Mouse (Mus musculus) MEL (cell line): ENCODE measurements around the gene Qrich1. TPM values are rescaled to one million over a fixed set of nuclear protein-coding genes. Genes with fewer than 3 reads are reported as not detected.

ENCODE experiments used
- CHD1 ChIP-seq: IDR thresholded peaks from 2 replicates; pipeline ENCODE4 v1.6.1; 2012; ENCODE audit warnings: low read depth, mild to moderate bottlenecking, inconsistent platforms, low read length, improper control_type of control experiment
- CTCF ChIP-seq, 3 experiments: IDR thresholded peaks in 2 of 3; conservative IDR thresholded peaks in 1 of 3; 2 replicates each; pipeline ENCODE4 v1.5.1; 2011 to 2012; ENCODE audit warnings: low read length in 3 of 3, low read depth in 2 of 3, mild to moderate bottlenecking in 2 of 3, improper control_type of control experiment in 1 of 3, inconsistent platforms in 1 of 3, mixed read lengths in 1 of 3, moderate library complexity in 1 of 3; ENCODE audit not compliant: control insufficient read depth in 1 of 3, insufficient read depth in 1 of 3, poor library complexity in 1 of 3, severe bottlenecking in 1 of 3
- EP300 ChIP-seq, 2 experiments: IDR thresholded peaks; 2 replicates each; pipeline ENCODE4 v1.6.1; 2011; ENCODE audit warnings: improper control_type of control experiment in 2 of 2, low read length in 2 of 2, low read depth in 1 of 2, mild to moderate bottlenecking in 1 of 2
- GABPA ChIP-seq: IDR thresholded peaks from 2 replicates; pipeline ENCODE4 v1.6.1; 2012; ENCODE audit warnings: low read depth, mild to moderate bottlenecking, inconsistent platforms, low read length, improper control_type of control experiment, moderate library complexity
- JUND ChIP-seq: IDR thresholded peaks from 2 replicates; pipeline ENCODE4 v1.6.1; 2011; ENCODE audit warnings: low read depth, mild to moderate bottlenecking, improper control_type of control experiment, low read length
- MAFK ChIP-seq: IDR thresholded peaks from 2 replicates; pipeline ENCODE4 v1.6.1; 2011; ENCODE audit warnings: low read depth, mild to moderate bottlenecking, low read length, improper control_type of control experiment, borderline replicate concordance
- MAX ChIP-seq: IDR thresholded peaks from 2 replicates; pipeline ENCODE4 v1.6.1; 2011; ENCODE audit warnings: low read length, improper control_type of control experiment
- MAZ ChIP-seq: IDR thresholded peaks from 2 replicates; pipeline ENCODE4 v1.6.1; 2012; ENCODE audit warnings: low read depth, mild to moderate bottlenecking, inconsistent platforms, low read length, improper control_type of control experiment
- MEF2A ChIP-seq: IDR thresholded peaks from 2 replicates; pipeline ENCODE4 v1.6.1; 2014; ENCODE audit warnings: low read depth, mild to moderate bottlenecking, inconsistent platforms, low read length, improper control_type of control experiment; ENCODE audit not compliant: poor library complexity, insufficient replicate concordance, severe bottlenecking; ENCODE audit errors: extremely low read depth
- MXI1 ChIP-seq: IDR thresholded peaks from 2 replicates; pipeline ENCODE4 v1.6.1; 2011; ENCODE audit warnings: mild to moderate bottlenecking, low read depth, low read length, improper control_type of control experiment
- MYB ChIP-seq: IDR thresholded peaks from 2 replicates; pipeline ENCODE4 v1.6.1; 2011; ENCODE audit warnings: mild to moderate bottlenecking, low read depth, low read length, improper control_type of control experiment
- NELFE ChIP-seq: IDR thresholded peaks from 2 replicates; pipeline ENCODE4 v1.6.1; 2011; ENCODE audit warnings: low read depth, low read length, improper control_type of control experiment
- NRF1 ChIP-seq: IDR thresholded peaks from 2 replicates; pipeline ENCODE4 v1.6.1; 2014; ENCODE audit warnings: low read depth, mild to moderate bottlenecking, inconsistent platforms, low read length, improper control_type of control experiment, moderate library complexity; ENCODE audit not compliant: poor library complexity, insufficient read depth, severe bottlenecking
- POLR2AphosphoS2 ChIP-seq: IDR thresholded peaks from 2 replicates; pipeline ENCODE4 v1.6.1; 2011; ENCODE audit warnings: low read length, improper control_type of control experiment
- POLR2AphosphoS5 ChIP-seq: IDR thresholded peaks from 2 replicates; pipeline ENCODE4 v1.6.1; 2012; ENCODE audit warnings: low read depth, borderline replicate concordance, mild to moderate bottlenecking, inconsistent platforms, low read length, moderate library complexity, mixed read lengths
- RAD21 ChIP-seq: IDR thresholded peaks from 2 replicates; pipeline ENCODE4 v1.6.1; 2011; ENCODE audit warnings: mild to moderate bottlenecking, low read depth, low read length, improper control_type of control experiment
- RCOR1 ChIP-seq: IDR thresholded peaks from 2 replicates; pipeline ENCODE4 v1.6.1; 2012; ENCODE audit warnings: low read depth, mild to moderate bottlenecking, inconsistent platforms, low read length, improper control_type of control experiment
- SMC3 ChIP-seq: IDR thresholded peaks from 2 replicates; pipeline ENCODE4 v1.6.1; 2011; ENCODE audit warnings: low read depth, low read length, improper control_type of control experiment
- TCF12 ChIP-seq: IDR thresholded peaks from 2 replicates; pipeline ENCODE4 v1.6.1; 2014; ENCODE audit warnings: low read depth, mild to moderate bottlenecking, inconsistent platforms, low read length, improper control_type of control experiment, moderate library complexity
- UBTF ChIP-seq: IDR thresholded peaks from 2 replicates; pipeline ENCODE4 v1.6.1; 2012; ENCODE audit warnings: low read depth, mild to moderate bottlenecking, inconsistent platforms, low read length, improper control_type of control experiment, moderate library complexity, borderline replicate concordance; ENCODE audit not compliant: insufficient read depth
- ZKSCAN1 ChIP-seq: IDR thresholded peaks from 2 replicates; pipeline ENCODE4 v1.6.1; 2012; ENCODE audit warnings: low read depth, mild to moderate bottlenecking, inconsistent platforms, low read length, improper control_type of control experiment, moderate library complexity
- ZMIZ1 ChIP-seq: IDR thresholded peaks from 2 replicates; pipeline ENCODE4 v1.6.1; 2012; ENCODE audit warnings: low read depth, mild to moderate bottlenecking, inconsistent platforms, low read length, improper control_type of control experiment, moderate library complexity
- ZNF384 ChIP-seq: IDR thresholded peaks from 2 replicates; pipeline ENCODE4 v1.6.1; 2012; ENCODE audit warnings: low read depth, mild to moderate bottlenecking, inconsistent platforms, low read length, improper control_type of control experiment
- polyA plus RNA-seq, 2 experiments: library from polyadenylated mRNA; stranded (reverse) in 1 of 2; unstranded in 1 of 2; fragments of >175 nt in 1 of 2; fragments of >200 nt in 1 of 2; gene quantifications; 2 replicates each; pipeline versions ENCODE4 v1.2.1 to v1.2.4; 2012; ENCODE audit warnings: low replicate concordance in 2 of 2, low read depth in 1 of 2; ENCODE audit not compliant: insufficient read length in 2 of 2, insufficient read depth in 1 of 2, missing spikeins in 1 of 2
- total RNA-seq: library from RNA; depleted of rRNA; stranded (reverse); fragments of 300-350 nt; gene quantifications from 2 replicates; pipeline ENCODE4 v1.2.3, GENCODE M21; 2012

Gene Qrich1
- total and polyA plus RNA-seq, 3 experiments = 84.5 to 161 (median 126) TPM

- TF ChIP-seq UBTF (no peak), SMC3 (0 out of 2 replicates have a peak, but pooled peaks have one; percentile 9), NRF1 (peak; percentile 50), ZNF384 (0 out of 2 replicates have a peak, but pooled peaks have one; percentile 12), MAZ (peak; percentile 89), MAX (peak; percentile 58), MYB (no peak), POLR2AphosphoS5 (no peak), MXI1 (peak; percentile 95), NELFE (peak; percentile 50), ZKSCAN1 (no peak), CTCF (IDR thresholded peaks at IDR 0.05 in 2 of 3, conservative IDR thresholded peaks at IDR 0.05 in 1 of 3; ENCODE audit: control insufficient read depth in 1 of 3, insufficient read depth in 1 of 3, low read depth in 2 of 3, low read length in 3 of 3, poor library complexity in 1 of 3, severe bottlenecking in 1 of 3) (no peak), EP300 (IDR thresholded peaks at IDR 0.05; ENCODE audit: low read depth in 1 of 2, low read length in 2 of 2) (0 out of 4 replicates have a peak, but pooled peaks of 1 of the 2 experiments have one; percentile 7), ZMIZ1 (no peak), CHD1 (no peak), RAD21 (no peak), MAFK (no peak), TCF12 (no peak), GABPA (no peak), RCOR1 (no peak), JUND (no peak), MEF2A (no peak), POLR2AphosphoS2 (peak; percentile 85)
Observed at GRCm38 (mm10) chr9:108569381-108570206, 53.0 kb downstream of the Qrich1 start, which contains the start of gene Dalrd3 (continued).
